In the genomic region with DNA sequence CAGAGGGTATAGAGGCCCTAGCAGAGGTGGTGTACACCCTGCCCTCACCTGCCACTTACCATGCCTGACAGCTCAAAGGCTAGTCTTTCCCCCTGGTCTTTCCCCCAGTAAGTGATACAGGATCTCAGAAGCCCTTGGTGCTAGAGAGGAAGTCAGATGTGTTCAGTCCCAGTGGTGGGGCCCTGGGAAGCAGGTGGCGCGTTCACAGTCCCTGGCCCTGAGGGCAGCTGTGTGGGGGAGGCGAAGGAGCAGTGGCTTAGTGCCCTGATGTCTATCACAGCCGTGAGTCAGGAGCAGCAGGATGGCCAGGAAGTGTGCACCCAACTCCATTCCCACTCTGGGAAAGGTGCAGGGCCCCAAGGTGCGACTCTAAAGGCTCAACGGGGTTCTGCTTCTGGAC, we compare ENCODE assay signal across 12 mouse cellular contexts. TPM values are rescaled to one million over a fixed set of nuclear protein-coding genes. Genes with fewer than 3 reads are reported as not detected.
"Had no signal": no experiment of that assay in that cellular context is flagged by ENCODE, and none has a peak within 500 bp of the region (broad histone marks: within the 10 kb centered on the region; RNA-seq: fewer than 3 reads in every experiment).

No protein-coding gene starts in this region.

- H3K4me1 ChIP-seq: liver, embryonic 12.5 days; midbrain, embryonic 10.5 days; midbrain, embryonic 15.5 days had no signal

- H3K27ac ChIP-seq: liver, embryonic 12.5 days; midbrain, embryonic 10.5 days; midbrain, embryonic 15.5 days had no signal

- H3K4me2 ChIP-seq: liver, embryonic 12.5 days; lung, embryonic 14.5 days; midbrain, embryonic 15.5 days had no signal

- ATAC-seq: liver, embryonic 12.5 days; midbrain, embryonic 15.5 days had no signal

- H3K27me3 ChIP-seq: liver, embryonic 12.5 days; midbrain, embryonic 15.5 days had no signal

- H3K4me3 ChIP-seq: liver, embryonic 12.5 days; midbrain, embryonic 10.5 days; midbrain, embryonic 15.5 days had no signal

- DNase-seq: kidney, adult 11 months; left cerebral cortex, postnatal 4 days; lung, embryonic 14.5 days; lung, postnatal 10 days; lung, postnatal 4 days; right cerebral cortex, postnatal 14 days; thymus, adult 2 months; thymus, postnatal 25 days had no signal

- H3K9ac ChIP-seq: liver, embryonic 12.5 days; lung, embryonic 14.5 days; midbrain, embryonic 15.5 days had no signal

- H3K9me3 ChIP-seq: liver, embryonic 12.5 days; midbrain, embryonic 10.5 days; midbrain, embryonic 15.5 days had no signal

RNA-seq across cellular contexts. Expression of a gene that starts 55.1 kb away (rescaled TPM):
- total RNA-seq: megakaryocyte, adult 5-6 weeks had no signal
